In the genomic region with DNA sequence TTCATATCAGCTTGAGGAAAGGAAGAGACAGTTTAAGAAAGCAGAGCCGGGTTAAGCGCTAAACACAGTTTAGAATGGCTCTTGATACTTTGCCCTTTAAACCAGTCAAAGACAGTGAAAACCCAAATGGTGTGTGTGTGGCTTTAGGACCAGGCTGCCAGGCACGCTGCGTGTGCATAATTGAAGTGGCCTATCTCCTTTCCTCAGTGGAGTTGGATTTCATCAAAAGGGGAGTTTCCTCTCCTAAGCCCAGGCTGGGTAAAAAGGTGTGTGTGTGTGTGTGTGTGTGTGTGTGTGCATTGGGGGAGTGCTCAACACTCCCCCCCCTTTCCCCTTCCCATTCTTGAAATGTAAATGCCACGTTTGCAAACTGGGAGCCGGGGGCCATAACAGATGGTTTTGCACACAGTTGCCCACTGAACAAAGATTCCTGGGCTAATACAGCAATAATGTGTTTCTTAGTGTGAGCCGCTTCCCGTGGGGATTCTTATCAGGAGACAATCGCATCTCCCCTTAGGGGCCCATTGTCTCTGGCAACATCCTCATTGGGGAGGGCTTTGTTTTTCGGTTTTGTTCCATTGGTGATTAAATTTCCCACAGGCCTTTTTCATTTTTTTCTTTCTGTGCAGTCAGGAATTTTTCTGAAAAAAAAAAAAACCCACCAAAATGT, we compare ENCODE assay signal across 11 mouse cellular contexts. TPM values are rescaled to one million over a fixed set of nuclear protein-coding genes. Genes with fewer than 3 reads are reported as not detected.
DNase-seq lines count a peak whose midpoint lies in the region; ATAC-seq and TF ChIP-seq lines count a peak whose summit lies in the region.
"Had no signal": no experiment of that assay in that cellular context is flagged by ENCODE, and none has a peak within 500 bp of the region (broad histone marks: within the 10 kb centered on the region; RNA-seq: fewer than 3 reads in every experiment).

No protein-coding gene starts in this region.

- peaks cover 23% of the 10 kb centered on the region for H3K4me1 ChIP-seq in heart, adult 2 months (ENCODE audit: control insufficient read depth, insufficient read depth, low read length)
- peaks cover 28% of the 10 kb centered on the region for H3K4me1 ChIP-seq in kidney, embryonic 16.5 days (ENCODE audit: insufficient read depth, low read length)
- H3K4me1 ChIP-seq in neural tube, embryonic 13.5 days (replicated peaks), result peaks cover 52% of the 10 kb centered on the region
- H3K4me1 ChIP-seq: megakaryocyte, embryonic 14.5 days had no signal

- H3K4me3 ChIP-seq in left cerebral cortex, adult 2 months, result peak overlapping the region; percentile 90
- peak overlapping the region; percentile 78; the same call in 1 of the 2 replicates for H3K4me3 ChIP-seq in heart, adult 2 months
- peak overlapping the region; percentile 12 for H3K4me3 ChIP-seq in kidney, embryonic 16.5 days (ENCODE audit: low read length)
- H3K4me3 ChIP-seq in neural tube, embryonic 13.5 days, result peak overlapping the region; percentile 77
- H3K4me3 ChIP-seq: megakaryocyte, embryonic 14.5 days had no signal

- TF ChIP-seq CTCF in left cerebral cortex, adult 2 months (IDR thresholded peaks at IDR 0.05), result no peak
- TF ChIP-seq CTCF in heart, adult 2 months (IDR thresholded peaks at IDR 0.05), result no peak

- peak overlapping the region; percentile 0 for H3K27ac ChIP-seq in left cerebral cortex, adult 2 months
- H3K27ac ChIP-seq in heart, adult 2 months, result peak overlapping the region; percentile 96
- peak overlapping the region; percentile 85 for H3K27ac ChIP-seq in kidney, embryonic 16.5 days (ENCODE audit: low read length)
- H3K27ac ChIP-seq in neural tube, embryonic 13.5 days (replicated peaks), result peak overlapping the region; percentile 76
- H3K27ac ChIP-seq: stomach, embryonic 15.5 days had no signal

- TF ChIP-seq POLR2A in heart, adult 2 months (IDR thresholded peaks at IDR 0.05; ENCODE audit: insufficient read depth, low read depth, low read length), result no peak

- H3K9ac ChIP-seq in heart, adult 2 months (ENCODE audit: low read depth, low read length), result peak overlapping the region; percentile 55
- peak overlapping the region; percentile 1; the same call in 1 of the 2 replicates for H3K9ac ChIP-seq in kidney, embryonic 16.5 days (replicated peaks; ENCODE audit: low read length)
- peak overlapping the region; percentile 67 for H3K9ac ChIP-seq in neural tube, embryonic 13.5 days
- H3K9ac ChIP-seq: stomach, embryonic 15.5 days had no signal

- TF ChIP-seq EP300 in heart, adult 2 months (IDR thresholded peaks at IDR 0.05; ENCODE audit: insufficient read depth, low read depth, low read length), result no peak

- no peak for DNase-seq in left cerebral cortex, adult 2 months (ENCODE audit: extremely low spot score in 1 of 2, low spot score in 2 of 2)
- no peak for DNase-seq in left cerebral cortex, adult 11 months (ENCODE audit: low spot score)
- DNase-seq in heart, adult 2 months, result peak in 1 of 2 experiments; percentile 47
- DNase-seq in liver, result no peak
- no peak for DNase-seq in urinary bladder, postnatal 36 days (ENCODE audit: low spot score in 2 of 2)
- DNase-seq: adrenal gland, postnatal 10 days had no signal

- no peaks in the 10 kb centered on the region for H3K27me3 ChIP-seq in heart, adult 2 months (ENCODE audit: control insufficient read depth, insufficient read depth, low read length)
- no peaks in the 10 kb centered on the region for H3K27me3 ChIP-seq in kidney, embryonic 16.5 days (ENCODE audit: insufficient read depth, low read length)
- H3K27me3 ChIP-seq in neural tube, embryonic 13.5 days, result no peaks in the 10 kb centered on the region

- H3K4me2 ChIP-seq in kidney, embryonic 16.5 days (replicated peaks; ENCODE audit: low read depth, low read length), result peak overlapping the region; percentile 44
- H3K4me2 ChIP-seq in neural tube, embryonic 13.5 days, result peak overlapping the region; percentile 75

- H3K36me3 ChIP-seq in heart, adult 2 months (ENCODE audit: control insufficient read depth, insufficient read depth, low read length), result peaks cover 19% of the 10 kb centered on the region
- H3K36me3 ChIP-seq in kidney, embryonic 16.5 days (ENCODE audit: insufficient read depth, low read length), result no peaks in the 10 kb centered on the region
- H3K36me3 ChIP-seq in neural tube, embryonic 13.5 days, result no peaks in the 10 kb centered on the region
- H3K36me3 ChIP-seq: stomach, embryonic 15.5 days had no signal

- H3K79me2 ChIP-seq in heart, adult 2 months (replicated peaks; ENCODE audit: control insufficient read depth, insufficient read depth, low read length), result peaks cover 2% of the 10 kb centered on the region

- no peak for ATAC-seq in kidney, embryonic 16.5 days (ENCODE audit: low FRiP score, low TSS enrichment)
- no peak for ATAC-seq in neural tube, embryonic 13.5 days (ENCODE audit: low read depth)
- ATAC-seq in inflammation-experienced regulatory T-cells, adult 6 months, result no peak

- no peaks in the 10 kb centered on the region for H3K9me3 ChIP-seq in kidney, embryonic 16.5 days (ENCODE audit: low read length)
- H3K9me3 ChIP-seq in neural tube, embryonic 13.5 days, result no peaks in the 10 kb centered on the region
- H3K9me3 ChIP-seq: stomach, embryonic 15.5 days had no signal

- WGBS in heart, adult 2 months, result 17% methylated on average over 10 of the region's 10 CpGs
- 9% methylated on average over 10 of the region's 10 CpGs for WGBS in kidney, embryonic 16.5 days
- WGBS in neural tube, embryonic 13.5 days, result 8% methylated on average over 10 of the region's 10 CpGs

- intact Hi-C loops in left cerebral cortex, adult 2 months (cut with DNase I), result loop anchor here (5.0 kb wide), 2 partner anchors 104 to 234 kb away; no protein-coding TSS in a partner anchor
- intact Hi-C loops in heart, adult 2 months (cut with DNase I), result loop anchor here (1.0 to 5.0 kb wide), 4 partner anchors 13 to 147 kb away; no protein-coding TSS in a partner anchor

RNA-seq across cellular contexts. Expression of a gene that starts 2.3 kb away (rescaled TPM):
- 100 to 1,000 TPM; 121 to 127 TPM for total RNA-seq in left cerebral cortex, adult 2 months (2021)
- 100 to 1,000 TPM; 230 to 277 TPM for total RNA-seq in heart, adult 2 months (2021)
- 60.2 and 120 TPM in 2 replicates for polyA plus RNA-seq in heart, adult 2 months (2012; rRNA removed)
- polyA plus RNA-seq in kidney, embryonic 16.5 days (2015; fragmentation: Nextera tagmentation; extraction: Ambion mirVana), result 36.3 and 37.5 TPM in 2 replicates
- polyA plus RNA-seq in neural tube, embryonic 13.5 days (2015; fragmentation: Nextera tagmentation; extraction: Ambion mirVana), result 52.8 and 62.9 TPM in 2 replicates
- under 1 TPM in 1 of 3 experiments, not detected in 2; 0.45 TPM for polyA plus RNA-seq in inflammation-experienced regulatory T-cells, adult 6 months (2017; shearing (Covaris generic))

Comparison
In these comparisons a context has a peak if more than half of its experiments do, and no peak if none do; other contexts are left out.
1. H3K27ac ChIP-seq: peak in every context shown above with its lines; median percentile 96 in heart, adult 2 months; 85 in kidney, embryonic 16.5 days; 76 in neural tube, embryonic 13.5 days; 0 in left cerebral cortex, adult 2 months.
2. H3K4me3 ChIP-seq: peak in every context shown above with its lines; median percentile 90 in left cerebral cortex, adult 2 months; 78 in heart, adult 2 months; 77 in neural tube, embryonic 13.5 days; 12 in kidney, embryonic 16.5 days.
3. H3K9ac ChIP-seq: peak in every context shown above with its lines; median percentile 67 in neural tube, embryonic 13.5 days; 55 in heart, adult 2 months; 1 in kidney, embryonic 16.5 days.
4. RNA of a gene that starts 2.3 kb away (polyA plus RNA-seq): 60.2 to 120 TPM in heart, adult 2 months, 52.8 to 62.9 TPM in neural tube, embryonic 13.5 days and 36.3 to 37.5 TPM in kidney, embryonic 16.5 days; 0.45 TPM in inflammation-experienced regulatory T-cells, adult 6 months; every median in the first group is over 10 times any median in the second.